Mouse (Mus musculus) myocyte (in vitro differentiated cells): ENCODE measurements around the gene Plin1. TPM values are rescaled to one million over a fixed set of nuclear protein-coding genes. Genes with fewer than 3 reads are reported as not detected.

Experiments
- H3K27me3 ChIP-seq: one replicate; pipeline ENCODE4 v1.6.1; 2011; ENCODE audit not compliant: control insufficient read depth, insufficient read depth, insufficient read length
- H3K36me3 ChIP-seq: one replicate; pipeline ENCODE4 v1.6.1; 2011; ENCODE audit not compliant: control insufficient read depth, insufficient read depth
- H3K4me2 ChIP-seq: one replicate; pipeline ENCODE4 v1.6.1; 2011; ENCODE audit warnings: low read depth, control low read depth
- H3K4me3 ChIP-seq: one replicate; pipeline ENCODE4 v1.5.1; 2011; ENCODE audit warnings: mild to moderate bottlenecking, control low read depth, moderate library complexity
- H3K79me2 ChIP-seq: one replicate; pipeline ENCODE4 v1.6.1; 2011; ENCODE audit not compliant: control insufficient read depth, insufficient read depth
- H3ac ChIP-seq: one replicate; pipeline ENCODE4 v1.6.1; 2011; ENCODE audit not compliant: control insufficient read depth, insufficient read length
- CEBPB ChIP-seq: IDR thresholded peaks from 2 replicates; pipeline ENCODE4 v1.6.1; 2011; ENCODE audit warnings: mild to moderate bottlenecking, moderate library complexity; ENCODE audit not compliant: poor library complexity, insufficient read depth, severe bottlenecking
- E2F4 ChIP-seq: IDR thresholded peaks from one replicate; pipeline ENCODE4 v1.6.1; 2011; ENCODE audit warnings: mild to moderate bottlenecking, control low read depth, moderate library complexity; ENCODE audit not compliant: insufficient read depth
- MAX ChIP-seq: IDR thresholded peaks from one replicate; pipeline ENCODE4 v1.6.1; 2011; ENCODE audit warnings: low read depth, mild to moderate bottlenecking, control low read depth
- MYOD1 ChIP-seq, 3 experiments: IDR thresholded peaks; one replicate each; pipeline ENCODE4 v1.6.1; 2011; ENCODE audit warnings: control low read depth in 2 of 3, low read depth in 2 of 3, mild to moderate bottlenecking in 2 of 3, moderate library complexity in 1 of 3; ENCODE audit not compliant: insufficient read length in 2 of 3, control insufficient read depth in 1 of 3
- MYOG ChIP-seq, 3 experiments: IDR thresholded peaks; one replicate each; pipeline ENCODE4 v1.6.1; 2011; ENCODE audit warnings: control low read depth in 2 of 3, low read depth in 2 of 3, mild to moderate bottlenecking in 2 of 3; ENCODE audit not compliant: insufficient read length in 2 of 3, control insufficient read depth in 1 of 3, insufficient read depth in 1 of 3
- POLR2A ChIP-seq: IDR thresholded peaks from one replicate; pipeline ENCODE4 v1.6.1; 2011; ENCODE audit warnings: low read depth, mild to moderate bottlenecking, control low read depth, moderate library complexity; ENCODE audit not compliant: insufficient read length
- POLR2AphosphoS2 ChIP-seq: IDR thresholded peaks from one replicate; pipeline ENCODE4 v1.6.1; 2011; ENCODE audit warnings: low read depth, control low read depth; ENCODE audit not compliant: insufficient read length
- REST ChIP-seq: IDR thresholded peaks from one replicate; pipeline ENCODE4 v1.6.1; 2011; ENCODE audit warnings: mild to moderate bottlenecking, control low read depth, moderate library complexity; ENCODE audit not compliant: insufficient read depth, insufficient read length
- SRF ChIP-seq: IDR thresholded peaks from one replicate; pipeline ENCODE4 v1.6.1; 2011; ENCODE audit warnings: low read depth; ENCODE audit not compliant: control insufficient read depth, insufficient read length
- TCF12 ChIP-seq: IDR thresholded peaks from one replicate; pipeline ENCODE4 v1.6.1; 2011; ENCODE audit warnings: mild to moderate bottlenecking, control low read depth; ENCODE audit not compliant: poor library complexity, insufficient read depth, severe bottlenecking
- TCF3 ChIP-seq: IDR thresholded peaks from one replicate; pipeline ENCODE4 v1.6.1; 2011; ENCODE audit warnings: low read depth, control low read depth; ENCODE audit not compliant: insufficient read length
- USF1 ChIP-seq: IDR thresholded peaks from one replicate; pipeline ENCODE4 v1.6.1; 2011; ENCODE audit warnings: low read depth, mild to moderate bottlenecking, control low read depth, moderate library complexity
- polyA plus RNA-seq: library from polyadenylated mRNA; unstranded; fragments of >200 nt; fragmentation: generic; extraction: Trizol; gene quantifications from one replicate; pipeline ENCODE4 v1.2.1, GENCODE M21; 2012; ENCODE audit warnings: missing spikeins

Gene Plin1
- polyA plus RNA-seq, 1 experiment, result not detected

- no peak overlapping the region for H3K4me2 ChIP-seq
- H3K36me3 ChIP-seq, result peaks cover 5% of the 10 kb centered on the region
- TF ChIP-seq MYOD1 (IDR thresholded peaks at IDR 0.05; ENCODE audit: control insufficient read depth in 1 of 3, insufficient read length in 2 of 3, low read depth in 2 of 3) (no peak), SRF (no peak), MAX (no peak), CEBPB (no peak), TCF12 (no peak), E2F4 (no peak), POLR2AphosphoS2 (no peak), MYOG (IDR thresholded peaks at IDR 0.05; ENCODE audit: control insufficient read depth in 1 of 3, insufficient read depth in 1 of 3, insufficient read length in 2 of 3, low read depth in 2 of 3) (no peak), USF1 (no peak), TCF3 (no peak), REST (no peak), POLR2A (no peak)
- H3ac ChIP-seq, result no peak overlapping the region
- no peaks in the 10 kb centered on the region for H3K79me2 ChIP-seq
- no peak overlapping the region for H3K4me3 ChIP-seq
- H3K27me3 ChIP-seq, result no peaks in the 10 kb centered on the region
These were observed 52.5 kb downstream of the Plin1 start for GRCm38 (mm10) chr7:79680231-79680630.

- peaks cover 5% of the 10 kb centered on the region for H3K36me3 ChIP-seq
- no peak overlapping the region for H3K4me2 ChIP-seq
- no peaks in the 10 kb centered on the region for H3K79me2 ChIP-seq
- H3K4me3 ChIP-seq, result no peak overlapping the region
- TF ChIP-seq MAX (no peak), TCF3 (no peak)
- no peak overlapping the region for H3ac ChIP-seq
- H3K27me3 ChIP-seq, result no peaks in the 10 kb centered on the region
These were observed 53.5 kb downstream of the Plin1 start for GRCm38 (mm10) chr7:79679186-79679585.

- Histone ChIP-seq H3K36me3 (peaks cover 12% of the 10 kb centered on the region), H3ac (no peak overlapping the region), H3K4me3 (no peak overlapping the region), H3K79me2 (no peaks in the 10 kb centered on the region), H3K4me2 (no peak overlapping the region), H3K27me3 (no peaks in the 10 kb centered on the region)
- TF ChIP-seq USF1 (no peak), POLR2A (no peak), SRF (no peak), MAX (no peak), REST (no peak), POLR2AphosphoS2 (no peak), TCF12 (no peak)
These were observed 61.7 kb downstream of the Plin1 start for GRCm38 (mm10) chr7:79670900-79671604.

Other genes starting within 250 kb of the Plin1 start
- not detected for gene Rhcg, start 115.2 kb downstream of the Plin1 start, polyA plus RNA-seq
- 1.4 TPM for gene Ticrr, start 72.7 kb downstream of the Plin1 start, polyA plus RNA-seq
- gene Kif7, start 17.2 kb downstream of the Plin1 start, polyA plus RNA-seq, result 3.3 TPM
- gene Pex11a, start 10.2 kb upstream of the Plin1 start, polyA plus RNA-seq, result 5.9 TPM
- gene Wdr93, start 10.3 kb upstream of the Plin1 start, polyA plus RNA-seq, result 0.10 TPM
- gene Mesp1, start 60.9 kb upstream of the Plin1 start, polyA plus RNA-seq, result not detected
- gene Mesp2, start 77.8 kb upstream of the Plin1 start, polyA plus RNA-seq, result not detected
- 12.1 TPM for gene Anpep, start 128.2 kb upstream of the Plin1 start, polyA plus RNA-seq
- 15.1 TPM for gene Ap3s2, start 187.7 kb upstream of the Plin1 start, polyA plus RNA-seq
- gene Arpin, start 202.5 kb upstream of the Plin1 start, polyA plus RNA-seq, result 15.1 TPM